Comparison of ENCODE assay signal across 19 mouse cellular contexts in genomic region chr10:94920526-94920925, GRCm38 (mm10). TPM values are rescaled to one million over a fixed set of nuclear protein-coding genes. Genes with fewer than 3 reads are reported as not detected.
A peak's percentile ranks its signal among the peaks of the same experiment; 100 is the strongest.
DNase-seq lines count a peak whose midpoint lies in the region; ATAC-seq and TF ChIP-seq lines count a peak whose summit lies in the region.
"Had no signal": no experiment of that assay in that cellular context is flagged by ENCODE, and none has a peak within 500 bp of the region (broad histone marks: within the 10 kb centered on the region; RNA-seq: fewer than 3 reads in every experiment).

No protein-coding gene starts in this region.

- H3K9ac ChIP-seq in liver, embryonic 11.5 days (ENCODE audit: low read depth, low read length), result no peak overlapping the region
- no peak overlapping the region for H3K9ac ChIP-seq in embryonic facial prominence, embryonic 11.5 days (replicated peaks; ENCODE audit: low read length)
- H3K9ac ChIP-seq in liver, embryonic 15.5 days, result no peak overlapping the region
- H3K9ac ChIP-seq: forebrain, embryonic 13.5 days; forebrain, postnatal 0 days; heart, embryonic 13.5 days; hindbrain, embryonic 15.5 days had no signal

- H3K27ac ChIP-seq in liver, embryonic 11.5 days (ENCODE audit: low read depth, low read length), result no peak overlapping the region
- no peak overlapping the region for H3K27ac ChIP-seq in embryonic facial prominence, embryonic 11.5 days (replicated peaks; ENCODE audit: low read depth, low read length)
- H3K27ac ChIP-seq in liver, embryonic 15.5 days (replicated peaks), result peak overlapping the region; percentile 88
- no peak overlapping the region for H3K27ac ChIP-seq in heart, embryonic 10.5 days
- no peak overlapping the region for H3K27ac ChIP-seq in gastrocnemius, adult 2 months
- H3K27ac ChIP-seq: forebrain, embryonic 13.5 days; heart, embryonic 13.5 days; hindbrain, embryonic 15.5 days had no signal

- peak overlapping the region; percentile 61; the same call in 1 of the 2 replicates for H3K4me2 ChIP-seq in liver, embryonic 11.5 days
- H3K4me2 ChIP-seq in embryonic facial prominence, embryonic 11.5 days (ENCODE audit: low read depth, low read length), result no peak overlapping the region
- peak overlapping the region; percentile 71 for H3K4me2 ChIP-seq in liver, embryonic 15.5 days
- H3K4me2 ChIP-seq: forebrain, embryonic 13.5 days; hindbrain, embryonic 15.5 days had no signal

- TF ChIP-seq CTCF in gastrocnemius, adult 2 months (IDR thresholded peaks at IDR 0.05), result no peak

- no peaks in the 10 kb centered on the region for H3K27me3 ChIP-seq in liver, embryonic 11.5 days (replicated peaks; ENCODE audit: control insufficient read depth, insufficient read depth, low read length)
- H3K27me3 ChIP-seq in embryonic facial prominence, embryonic 11.5 days (ENCODE audit: control insufficient read depth, insufficient read depth, low read length), result no peaks in the 10 kb centered on the region
- no peaks in the 10 kb centered on the region for H3K27me3 ChIP-seq in liver, embryonic 15.5 days
- no peaks in the 10 kb centered on the region for H3K27me3 ChIP-seq in heart, embryonic 10.5 days (ENCODE audit: insufficient read depth, poor library complexity, severe bottlenecking)
- H3K27me3 ChIP-seq: forebrain, embryonic 13.5 days; heart, embryonic 13.5 days; hindbrain, embryonic 15.5 days had no signal

- no peak for DNase-seq in liver, embryonic 11.5 days (ENCODE audit: low spot score)
- no peak for DNase-seq in liver
- DNase-seq in embryonic facial prominence, embryonic 11.5 days (ENCODE audit: low spot score), result peak; percentile 39
- no peak for DNase-seq in testis, postnatal 14 days (ENCODE audit: low spot score)
- no peak for DNase-seq in right cerebral cortex, adult 18-20 months
- DNase-seq in heart, embryonic 10.5 days (ENCODE audit: low spot score), result no peak
- DNase-seq in gastrocnemius, adult 2 months, result no peak
- DNase-seq: adrenal gland, adult 2 months; adrenal gland, postnatal 25 days; cerebellum, adult 11-12 months; cerebellum, adult 9-10 months; cerebellum, postnatal 25 days; forebrain, postnatal 0 days; gastrocnemius, postnatal 14 days; heart, postnatal 36 days had no signal

- intact Hi-C loops in gastrocnemius, adult 2 months (cut with DNase I), result no loop called here

- WGBS in liver, embryonic 11.5 days, result 81% methylated on average over 8 of the region's 8 CpGs
- WGBS in embryonic facial prominence, embryonic 11.5 days, result 56% methylated on average over 8 of the region's 8 CpGs
- WGBS in liver, embryonic 15.5 days (ENCODE audit: insufficient replicate concordance), result 71% methylated on average over 8 of the region's 8 CpGs
- WGBS in heart, embryonic 10.5 days, result 78% methylated on average over 8 of the region's 8 CpGs

- no peaks in the 10 kb centered on the region for H3K36me3 ChIP-seq in liver, embryonic 11.5 days (ENCODE audit: control insufficient read depth, insufficient read depth, low read length)
- no peaks in the 10 kb centered on the region for H3K36me3 ChIP-seq in embryonic facial prominence, embryonic 11.5 days (replicated peaks; ENCODE audit: control insufficient read depth, insufficient read depth, low read depth, low read length)
- no peaks in the 10 kb centered on the region for H3K36me3 ChIP-seq in liver, embryonic 15.5 days (replicated peaks)
- 0 out of 2 replicates have a peak, but pooled peaks cover 3% of the 10 kb centered on the region for H3K36me3 ChIP-seq in heart, embryonic 10.5 days
- H3K36me3 ChIP-seq: heart, embryonic 13.5 days had no signal

- H3K4me3 ChIP-seq in liver, embryonic 11.5 days (ENCODE audit: low read depth, low read length), result no peak overlapping the region
- no peak overlapping the region for H3K4me3 ChIP-seq in embryonic facial prominence, embryonic 11.5 days (ENCODE audit: low read depth, low read length)
- H3K4me3 ChIP-seq in liver, embryonic 15.5 days (replicated peaks), result no peak overlapping the region
- no peak overlapping the region for H3K4me3 ChIP-seq in heart, embryonic 10.5 days
- no peak overlapping the region for H3K4me3 ChIP-seq in gastrocnemius, adult 2 months
- H3K4me3 ChIP-seq: forebrain, embryonic 13.5 days; heart, embryonic 13.5 days; hindbrain, embryonic 15.5 days had no signal

- no peak for ATAC-seq in liver, embryonic 11.5 days (replicated peaks; ENCODE audit: low FRiP score)
- ATAC-seq in embryonic facial prominence, embryonic 11.5 days (replicated peaks; ENCODE audit: insufficient number of reproducible peaks, low FRiP score, low TSS enrichment, low read depth), result no peak
- no peak for ATAC-seq in liver, embryonic 15.5 days (ENCODE audit: insufficient read depth)
- ATAC-seq: forebrain, embryonic 13.5 days; forebrain, postnatal 0 days had no signal

- H3K9me3 ChIP-seq in liver, embryonic 11.5 days (ENCODE audit: control insufficient read depth, low read length), result no peaks in the 10 kb centered on the region
- no peaks in the 10 kb centered on the region for H3K9me3 ChIP-seq in embryonic facial prominence, embryonic 11.5 days (replicated peaks; ENCODE audit: control insufficient read depth, low read length)
- no peaks in the 10 kb centered on the region for H3K9me3 ChIP-seq in liver, embryonic 15.5 days (replicated peaks)
- H3K9me3 ChIP-seq in heart, embryonic 10.5 days, result no peaks in the 10 kb centered on the region
- H3K9me3 ChIP-seq: forebrain, embryonic 13.5 days; heart, embryonic 13.5 days; hindbrain, embryonic 15.5 days had no signal

- H3K4me1 ChIP-seq in liver, embryonic 11.5 days (replicated peaks; ENCODE audit: control insufficient read depth, insufficient read depth, low read length), result peaks cover 60% of the 10 kb centered on the region
- no peaks in the 10 kb centered on the region; the same call in none of the 2 replicates for H3K4me1 ChIP-seq in embryonic facial prominence, embryonic 11.5 days (ENCODE audit: control insufficient read depth, insufficient read depth, low read length)
- H3K4me1 ChIP-seq in liver, embryonic 15.5 days (replicated peaks), result peaks cover 91% of the 10 kb centered on the region
- H3K4me1 ChIP-seq in heart, embryonic 10.5 days, result peaks cover 43% of the 10 kb centered on the region

RNA-seq across cellular contexts. Expression of gene Plxnc1, which starts 24.1 kb away (rescaled TPM):
- polyA plus RNA-seq in liver, embryonic 11.5 days (2014; fragmentation: Nextera tagmentation; extraction: Ambion mirVana), result 5.3 and 6.0 TPM in 2 replicates
- polyA plus RNA-seq in embryonic facial prominence, embryonic 11.5 days (2014; fragmentation: Nextera tagmentation; extraction: Ambion mirVana), result 2.0 and 2.8 TPM in 2 replicates
- 2.1 and 2.2 TPM in 2 replicates for polyA plus RNA-seq in liver, embryonic 15.5 days (2015; fragmentation: Nextera tagmentation; extraction: Ambion mirVana)
- 2.2 and 3.4 TPM in 2 replicates for polyA plus RNA-seq in heart, embryonic 10.5 days (2016; fragmentation: Nextera tagmentation; extraction: Ambion mirVana)
- total RNA-seq in gastrocnemius, adult 2 months (2021), result under 1 TPM; 0.33 to 0.59 TPM
